Mouse (Mus musculus) erythroblast, embryonic 14.5 days (primary cell): ENCODE data around the gene Rgs3.

ENCODE experiments used
- GATA1 ChIP-seq: IDR thresholded peaks from 2 replicates; pipeline ENCODE4 v1.6.1; 2012; ENCODE audit warnings: low read length, inconsistent platforms, mixed read lengths
- TAL1 ChIP-seq: IDR thresholded peaks from 3 replicates; pipeline ENCODE4 v1.6.1; 2012; ENCODE audit warnings: low read length, inconsistent platforms, mixed read lengths

DNA sequence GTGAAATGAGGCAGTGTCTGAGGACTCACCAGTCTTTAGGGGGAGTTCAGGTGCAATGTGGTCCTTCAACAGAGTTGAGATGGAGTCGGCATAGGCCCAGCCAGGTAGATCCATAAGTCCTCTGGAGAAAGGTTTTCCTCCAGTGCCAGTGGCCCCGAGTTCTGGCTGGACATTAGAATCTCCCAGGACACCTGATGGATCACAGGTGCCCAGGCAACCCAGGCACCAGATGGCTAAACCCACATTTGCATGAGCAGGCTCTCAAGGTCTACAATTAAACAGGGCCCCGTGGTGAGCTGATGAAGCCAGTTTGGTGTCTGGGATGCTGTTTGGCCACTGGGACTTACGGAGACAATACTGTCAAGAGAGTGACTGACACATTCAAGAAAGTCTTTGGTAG is 49.7 kb downstream of the Rgs3 start:
- TF ChIP-seq GATA1 (no peak), TAL1 (no peak)
